Mouse (Mus musculus) midbrain, embryonic 10.5 days (tissue): Measurements from ENCODE around the gene Pax5. TPM values are rescaled to one million over a fixed set of nuclear protein-coding genes. Genes with fewer than 3 reads are reported as not detected.

Experiments
- DNase-seq: peaks from one replicate; pipeline ENCODE4 v3.0.0-alpha.2; 2017; ENCODE audit warnings: low spot score
- H3K27ac ChIP-seq: fragments of 300-500 bp; sonication (generic); replicated peaks from 2 replicates; pipeline ENCODE4 v1.5.1; 2016; ENCODE audit warnings: mild to moderate bottlenecking
- H3K27me3 ChIP-seq: fragments of 300-500 bp; sonication (generic); 2 replicates; pipeline ENCODE4 v1.6.1; 2016; ENCODE audit warnings: low read depth, mild to moderate bottlenecking; ENCODE audit not compliant: poor library complexity, severe bottlenecking
- H3K36me3 ChIP-seq: fragments of 300-500 bp; sonication (generic); 2 replicates; pipeline ENCODE4 v1.6.1; 2016; ENCODE audit warnings: mild to moderate bottlenecking, moderate library complexity
- H3K4me1 ChIP-seq: fragments of 300-500 bp; sonication (generic); 2 replicates; pipeline ENCODE4 v1.6.1; 2016
- H3K4me3 ChIP-seq: fragments of 300-500 bp; sonication (generic); 2 replicates; pipeline ENCODE4 v1.5.1; 2016; ENCODE audit warnings: mild to moderate bottlenecking, moderate library complexity
- H3K9me3 ChIP-seq: fragments of 300-500 bp; sonication (generic); replicated peaks from 2 replicates; pipeline ENCODE4 v1.6.1; 2016; ENCODE audit warnings: mild to moderate bottlenecking
- WGBS: fragments of 180-500 bp; shearing (Covaris S2); methylation state at CpG from one replicate; pipeline ENCODE4 v1.1.7; 2016; 5-methylcytosine and 5-hydroxymethylcytosine counted together
- polyA plus RNA-seq: library from polyadenylated mRNA; unstranded; fragments of >200 nt; fragmentation: Nextera tagmentation; extraction: Ambion mirVana; gene quantifications from 2 replicates; pipeline ENCODE4 v1.2.1, GENCODE M21; 2016

Pax5 gene
- polyA plus RNA-seq, 1 experiment from 2014 or later: 6.3 TPM

DNA sequence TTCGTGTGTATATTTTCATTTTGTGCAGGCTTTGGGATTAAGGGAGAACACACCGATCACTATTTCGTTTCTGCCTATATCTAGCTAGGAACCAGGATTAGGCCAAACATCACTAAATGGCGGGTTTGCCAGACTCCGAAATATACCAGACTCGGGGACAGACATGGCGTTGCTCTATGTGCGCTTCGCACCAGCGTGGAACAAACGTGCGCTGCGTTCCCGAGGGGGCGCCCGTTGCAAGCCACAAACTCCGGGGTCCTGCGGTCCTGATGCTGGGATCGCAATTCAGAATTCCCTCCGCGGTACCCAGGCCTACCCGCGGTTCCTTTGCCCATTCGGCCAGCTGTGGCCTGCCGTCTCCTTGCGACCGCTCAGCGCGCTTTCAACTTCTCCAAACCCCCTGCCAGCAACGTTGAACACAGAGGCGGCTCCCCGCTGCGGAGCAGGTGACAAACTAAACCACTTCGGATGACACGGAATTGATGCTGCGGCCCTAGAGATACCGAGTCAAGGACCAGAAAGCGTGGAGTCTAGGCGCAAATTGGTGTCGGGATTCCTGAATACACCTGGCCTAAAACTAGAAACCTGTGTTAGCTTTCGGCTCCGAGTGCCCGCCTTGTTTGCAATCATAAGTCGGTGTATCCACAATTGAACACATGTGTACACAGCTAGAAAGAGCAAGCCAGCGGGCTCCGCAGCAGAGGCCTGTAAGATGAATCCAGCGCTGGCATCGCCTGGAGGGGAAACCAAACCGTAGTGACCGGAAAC is 2.7 kb upstream of the Pax5 start:
- H3K27ac ChIP-seq: peak overlapping the region; percentile 87
- DNase-seq: peak; percentile 68
- peaks cover 71% of the 10 kb centered on the region for H3K4me1 ChIP-seq
- peak overlapping the region; percentile 66 for H3K4me3 ChIP-seq
- H3K27me3 ChIP-seq: peaks cover 99% of the 10 kb centered on the region
- H3K36me3 ChIP-seq: no peaks in the 10 kb centered on the region
- no peaks in the 10 kb centered on the region for H3K9me3 ChIP-seq
- under 1% methylated on average over 50 of the region's 50 CpGs for WGBS

GRCm38 (mm10) chr4:44712051-44712700 is 1.9 kb upstream of the Pax5 start:
- WGBS: under 1% methylated on average over 25 of the region's 25 CpGs
- no peaks in the 10 kb centered on the region for H3K9me3 ChIP-seq
- H3K27me3 ChIP-seq: peaks cover 99% of the 10 kb centered on the region
- peak overlapping the region; percentile 87 for H3K27ac ChIP-seq
- H3K36me3 ChIP-seq: no peaks in the 10 kb centered on the region
- peak overlapping the region; percentile 66 for H3K4me3 ChIP-seq
- peak; percentile 75 for DNase-seq
- peaks cover 74% of the 10 kb centered on the region for H3K4me1 ChIP-seq

GRCm38 (mm10) chr4:44711136-44711900 is 1.0 kb upstream of the Pax5 start:
- Histone ChIP-seq H3K27me3 (peaks cover 99% of the 10 kb centered on the region), H3K4me1 (peaks cover 68% of the 10 kb centered on the region), H3K4me3 (peak overlapping the region; percentile 66), H3K9me3 (no peaks in the 10 kb centered on the region), H3K36me3 (no peaks in the 10 kb centered on the region), H3K27ac (peak overlapping the region; percentile 87)
- WGBS: 1% methylated on average over 25 of the region's 25 CpGs
- DNase-seq: peak; percentile 56

DNA sequence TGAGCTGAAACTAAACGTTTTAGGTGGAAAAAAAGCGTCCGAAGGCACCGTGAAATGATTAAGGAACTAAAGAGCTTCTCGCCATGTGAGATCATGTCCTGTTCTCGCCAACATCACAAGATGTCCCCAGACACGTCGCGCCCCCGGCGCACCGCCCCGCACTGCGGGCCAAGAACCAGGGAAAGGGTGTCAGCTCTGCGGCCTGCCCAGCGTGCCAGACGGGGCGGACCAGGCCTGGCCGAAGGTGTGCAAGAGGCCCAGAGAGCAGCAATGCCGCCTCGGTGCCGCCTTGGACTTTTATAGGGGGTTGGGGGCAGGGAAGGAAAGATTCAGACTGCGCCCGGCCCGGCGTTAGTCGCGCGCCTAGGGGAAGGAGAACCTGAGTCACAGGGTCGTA is 412 bp upstream of the Pax5 start:
- Histone ChIP-seq H3K27me3 (peaks cover 100% of the 10 kb centered on the region), H3K4me1 (peaks cover 71% of the 10 kb centered on the region), H3K9me3 (no peaks in the 10 kb centered on the region), H3K36me3 (no peaks in the 10 kb centered on the region), H3K4me3 (peak overlapping the region; percentile 66), H3K27ac (peak overlapping the region; percentile 87)
- 1% methylated on average over 30 of the region's 30 CpGs for WGBS
- DNase-seq: peak; percentile 71

- Histone ChIP-seq H3K4me1 (peaks cover 72% of the 10 kb centered on the region), H3K27me3 (peaks cover 100% of the 10 kb centered on the region), H3K4me3 (peak overlapping the region; percentile 66), H3K27ac (peak overlapping the region; percentile 87), H3K36me3 (no peaks in the 10 kb centered on the region), H3K9me3 (no peaks in the 10 kb centered on the region)
- DNase-seq: no peak
Observed at GRCm38 (mm10) chr4:44709091-44709695, 1.1 kb downstream of the Pax5 start.

DNA sequence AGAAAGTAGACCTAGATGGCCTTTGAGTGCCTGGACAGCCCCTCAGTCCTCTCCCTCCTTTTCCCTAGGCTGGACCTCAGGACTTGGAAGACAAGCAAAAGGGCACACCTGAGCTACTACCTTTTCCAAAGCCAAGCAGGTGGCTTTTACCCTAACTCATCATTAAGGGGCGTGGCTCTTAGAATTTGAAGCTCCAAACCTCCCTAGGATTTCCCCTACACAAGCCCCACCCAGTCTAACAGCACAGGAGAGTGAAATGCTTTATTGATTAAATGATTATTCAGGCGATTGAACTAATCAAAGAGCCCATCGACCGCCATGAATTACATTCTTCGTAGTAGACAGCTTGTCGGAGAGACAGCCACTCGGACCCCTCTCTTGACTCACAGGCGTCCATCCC is 2.0 kb downstream of the Pax5 start:
- Histone ChIP-seq H3K36me3 (no peaks in the 10 kb centered on the region), H3K27me3 (peaks cover 100% of the 10 kb centered on the region), H3K4me3 (peak overlapping the region; percentile 66), H3K27ac (peak overlapping the region; percentile 56), H3K4me1 (peaks cover 72% of the 10 kb centered on the region), H3K9me3 (no peaks in the 10 kb centered on the region)
- WGBS: 49% methylated on average over 8 of the region's 8 CpGs
- no peak for DNase-seq

GRCm38 (mm10) chr4:44706865-44707264 is 3.4 kb downstream of the Pax5 start:
- peak overlapping the region; percentile 88; the same call in 1 of the 2 replicates for H3K27ac ChIP-seq

GRCm38 (mm10) chr4:44705967-44706366 is 4.3 kb downstream of the Pax5 start:
- Histone ChIP-seq H3K4me3 (peak overlapping the region; percentile 66), H3K4me1 (peaks cover 72% of the 10 kb centered on the region), H3K9me3 (no peaks in the 10 kb centered on the region), H3K27ac (peak overlapping the region; percentile 88), H3K27me3 (peaks cover 100% of the 10 kb centered on the region), H3K36me3 (0 out of 2 replicates have a peak, but pooled peaks cover 6% of the 10 kb centered on the region)
- WGBS: 7% methylated on average over 7 of the region's 7 CpGs
- peak; percentile 39 for DNase-seq

More at GRCm38 (mm10) chr4:44706865-44707264, 3.4 kb downstream of the Pax5 start:
- Histone ChIP-seq H3K9me3 (no peaks in the 10 kb centered on the region), H3K4me1 (peaks cover 72% of the 10 kb centered on the region), H3K4me3 (peak overlapping the region; percentile 66), H3K27me3 (peaks cover 100% of the 10 kb centered on the region), H3K36me3 (0 out of 2 replicates have a peak, but pooled peaks cover 6% of the 10 kb centered on the region)
- WGBS: 24% methylated on average over 1 of the region's 1 CpGs
- DNase-seq: no peak

DNA sequence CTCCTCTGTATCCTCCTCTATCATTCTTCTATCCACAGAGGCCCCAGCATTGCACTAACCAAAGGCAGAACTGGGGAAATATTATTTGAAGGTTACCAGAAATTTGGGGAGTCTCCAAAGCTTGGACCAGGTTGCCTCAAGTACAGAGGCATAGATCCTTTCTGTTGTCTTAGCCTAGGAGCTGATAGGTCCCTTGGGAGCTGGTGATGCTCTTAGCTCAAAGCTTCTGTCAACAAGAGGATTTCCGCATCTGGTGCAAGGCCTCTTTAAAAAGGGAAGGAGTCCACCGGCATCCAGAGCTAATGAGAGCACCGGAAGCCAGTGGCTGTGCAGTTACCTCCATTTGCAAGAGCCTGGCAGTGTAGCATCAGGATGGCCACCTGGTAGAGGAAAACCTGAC is 5.1 kb downstream of the Pax5 start:
- 7% methylated on average over 3 of the region's 3 CpGs for WGBS
- DNase-seq: no peak
- Histone ChIP-seq H3K4me1 (peaks cover 74% of the 10 kb centered on the region), H3K27ac (peak overlapping the region; percentile 88; the same call in 1 of the 2 replicates), H3K9me3 (no peaks in the 10 kb centered on the region), H3K27me3 (peaks cover 100% of the 10 kb centered on the region), H3K4me3 (peak overlapping the region; percentile 66), H3K36me3 (0 out of 2 replicates have a peak, but pooled peaks cover 6% of the 10 kb centered on the region)

- H3K27me3 ChIP-seq: peaks cover 100% of the 10 kb centered on the region
- no peaks in the 10 kb centered on the region for H3K9me3 ChIP-seq
- peak overlapping the region; percentile 88 for H3K27ac ChIP-seq
- H3K4me1 ChIP-seq: peaks cover 82% of the 10 kb centered on the region
- DNase-seq: peak; percentile 97
- peak overlapping the region; percentile 66 for H3K4me3 ChIP-seq
- 0 out of 2 replicates have a peak, but pooled peaks cover 6% of the 10 kb centered on the region for H3K36me3 ChIP-seq
- WGBS: under 1% methylated on average over 38 of the region's 38 CpGs
Observed at GRCm38 (mm10) chr4:44704369-44704745, 5.9 kb downstream of the Pax5 start.

GRCm38 (mm10) chr4:44703686-44704368 is 6.5 kb downstream of the Pax5 start:
- H3K4me1 ChIP-seq: peaks cover 87% of the 10 kb centered on the region
- WGBS: under 1% methylated on average over 64 of the region's 66 CpGs
- 0 out of 2 replicates have a peak, but pooled peaks cover 6% of the 10 kb centered on the region for H3K36me3 ChIP-seq
- peak overlapping the region; percentile 88 for H3K27ac ChIP-seq
- H3K4me3 ChIP-seq: peak overlapping the region; percentile 66
- no peak for DNase-seq
- peaks cover 100% of the 10 kb centered on the region for H3K27me3 ChIP-seq
- H3K9me3 ChIP-seq: no peaks in the 10 kb centered on the region
